Mouse (Mus musculus) left cerebral cortex, postnatal 14 days (tissue): ENCODE data around the gene Paf1. TPM values are rescaled to one million over a fixed set of nuclear protein-coding genes. Genes with fewer than 3 reads are reported as not detected.

Experiments
- DNase-seq, 2 experiments: peaks; one replicate each; pipeline ENCODE4 v3.0.0; 2021 to 2022; ENCODE audit warnings: low spot score in 2 of 2, mixed read lengths in 1 of 2
- intact Hi-C: fragments of 180-260 bp; cut with DNase I; formaldehyde crosslinking; loops from one replicate; pipeline ENCODE4 v1.15.1; 2025
- total RNA-seq, 2 experiments: library from RNA; stranded (reverse); gene quantifications; 2 replicates each; pipeline ENCODE4 v1.2.3; 2021

The Paf1 gene
- total RNA-seq, 2 experiments from 2014 or later = 59.9 to 60.0 TPM

DNA sequence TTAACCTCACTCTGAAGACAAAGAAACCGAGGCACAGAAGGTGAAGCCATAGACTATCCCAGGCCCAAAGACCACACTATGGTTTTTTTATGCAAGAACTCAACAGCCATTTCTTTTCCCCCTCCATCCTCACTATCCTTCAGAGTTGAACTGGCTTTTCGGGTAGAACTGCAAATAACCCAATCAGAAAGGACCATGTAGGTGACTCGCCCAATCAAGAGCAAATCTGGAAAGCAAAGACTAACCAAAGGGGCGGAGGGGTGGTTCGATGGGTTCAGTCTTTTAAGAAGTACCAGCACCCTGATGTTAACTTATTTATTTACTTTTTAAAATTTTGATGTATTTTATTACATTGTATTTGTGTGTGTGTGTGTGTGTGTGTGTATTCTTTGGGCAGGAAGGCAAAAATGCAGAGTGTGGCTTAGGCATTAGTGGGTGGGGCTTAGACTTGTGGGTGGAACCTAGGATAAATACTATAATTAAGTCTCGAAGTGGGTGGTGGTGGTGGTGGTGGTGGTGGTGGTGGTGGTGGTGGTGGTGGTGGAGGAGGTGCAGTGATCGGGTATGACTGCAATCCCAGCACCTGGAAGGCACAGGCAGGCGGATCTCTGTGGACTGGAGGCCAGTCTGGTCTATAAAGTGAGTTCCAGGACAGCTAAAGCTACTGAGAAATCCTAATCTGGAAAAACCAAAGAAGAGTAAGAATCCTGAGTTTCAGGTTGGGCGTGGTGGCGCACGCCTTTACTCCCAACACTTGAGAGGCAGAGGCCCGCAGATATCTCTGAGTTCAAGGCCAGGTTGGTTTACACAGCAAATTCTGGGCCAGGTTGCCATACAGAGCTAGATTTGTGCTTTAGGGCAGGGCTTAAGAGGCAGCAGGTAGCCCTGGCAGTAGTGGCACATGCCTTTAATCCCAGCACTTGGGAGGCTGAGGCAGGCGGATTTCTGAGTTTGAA is 55.4 kb downstream of the Paf1 start:
- intact Hi-C loops = loop anchor here (5.0 kb wide), 1 partner anchor 79 kb away; no protein-coding TSS in a partner anchor
- no peak for DNase-seq

Other genes with a start within 250 kb of the Paf1 start
- 10 to 100 TPM; 62.5 to 63.5 TPM for gene Fbl, start 223.2 kb upstream of the Paf1 start, total RNA-seq
- gene Dyrk1b, start 213.5 kb upstream of the Paf1 start, total RNA-seq = 10 to 100 TPM; 40.5 to 42.3 TPM
- gene Eid2, start 125.1 kb upstream of the Paf1 start, total RNA-seq = 10 to 100 TPM; 63.8 to 73.4 TPM
- gene Eid2b, start 115.2 kb upstream of the Paf1 start, total RNA-seq = 10 to 100 TPM; 40.7 to 44.1 TPM
- gene Selenov, start 101.8 kb upstream of the Paf1 start, total RNA-seq = 1 to 10 TPM; 1.2 to 3.4 TPM
- 1 to 10 TPM; 2.2 to 2.6 TPM for gene Dll3, start 90.7 kb upstream of the Paf1 start, total RNA-seq
- gene Timm50, start 80.9 kb upstream of the Paf1 start, total RNA-seq = 10 to 100 TPM; 39.9 to 42.8 TPM
- gene Supt5, start 54.2 kb upstream of the Paf1 start, total RNA-seq = 100 to 1,000 TPM; 113 to 114 TPM
- 100 to 1,000 TPM; 481 to 507 TPM for gene Rps16, start 42.3 kb upstream of the Paf1 start, total RNA-seq
- gene Plekhg2, start 20.4 kb upstream of the Paf1 start, total RNA-seq = 10 to 100 TPM; 10.1 to 10.3 TPM
- gene Zfp36, start 12.7 kb upstream of the Paf1 start, total RNA-seq = 1 to 10 TPM; 1.5 to 3.3 TPM
- gene Med29, start 243 bp upstream of the Paf1 start, total RNA-seq = 10 to 100 TPM; 18.0 to 19.8 TPM
- 1 to 10 TPM; 2.6 to 3.3 TPM for gene Gmfg, start 44.5 kb downstream of the Paf1 start, total RNA-seq
- gene Lrfn1, start 59.0 kb downstream of the Paf1 start, total RNA-seq = 10 to 100 TPM; 97.0 to 98.5 TPM
- not detected for gene Ifnl2, start 117.5 kb downstream of the Paf1 start, total RNA-seq
- gene Ifnl3, start 129.9 kb downstream of the Paf1 start, total RNA-seq = not detected
- not detected for gene Sycn, start 147.9 kb downstream of the Paf1 start, total RNA-seq
- under 1 TPM; 0.36 to 0.53 TPM for gene Nccrp1, start 154.3 kb downstream of the Paf1 start, total RNA-seq
- 10 to 100 TPM; 59.8 to 61.6 TPM for gene Samd4b, start 205.2 kb downstream of the Paf1 start, total RNA-seq
- 1 to 10 TPM; 8.7 to 10.0 TPM for gene Pak4, start 205.2 kb downstream of the Paf1 start, total RNA-seq
- gene Acp7, start 238.4 kb downstream of the Paf1 start, total RNA-seq = 1 to 10 TPM in 1 of 2 experiments, under 1 TPM in 1; 0.53 to 1.1 TPM